Mouse (Mus musculus) urinary bladder, postnatal 14 days (tissue): ENCODE measurements around the gene Tnfrsf13c.

Experiments used
- DNase-seq: peaks from one replicate; pipeline ENCODE4 v3.0.0; 2021; ENCODE audit warnings: low spot score

Gene Tnfrsf13c

GRCm38 (mm10) chr15:82229542-82230045 is 5.4 kb upstream of the Tnfrsf13c start:
- no peak for DNase-seq

GRCm38 (mm10) chr15:82225769-82226168 is 1.6 kb upstream of the Tnfrsf13c start:
- no peak for DNase-seq

DNA sequence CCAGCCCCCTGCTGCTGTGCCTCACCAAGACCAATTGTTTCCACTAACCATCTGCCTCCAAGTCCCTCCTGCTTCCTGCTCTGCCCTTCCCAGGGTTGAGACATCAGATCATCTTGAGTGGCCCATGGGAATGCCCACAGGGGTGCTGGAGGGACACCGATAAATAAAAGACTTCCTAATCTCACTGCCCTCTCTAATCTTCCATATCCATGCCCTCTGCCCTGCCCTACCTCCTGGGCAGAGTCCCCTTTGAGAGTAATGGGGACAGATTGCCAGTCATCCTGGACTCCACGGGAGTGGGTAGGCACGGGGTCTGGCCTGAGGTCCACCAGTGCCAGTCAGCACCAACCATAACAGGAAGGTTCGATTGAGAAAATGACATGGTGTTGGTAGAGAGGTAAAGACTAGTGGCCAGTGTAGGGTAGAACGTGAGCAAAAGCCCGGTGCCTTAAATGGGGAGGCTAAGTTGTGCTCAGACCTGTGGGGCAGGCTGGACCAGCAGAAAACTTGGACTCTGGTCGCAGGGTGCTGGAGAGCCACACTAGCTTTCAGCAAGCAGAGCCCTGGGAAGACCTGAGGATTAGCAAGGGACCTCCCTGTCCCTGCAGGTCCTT is 540 bp upstream of the Tnfrsf13c start:
- no peak for DNase-seq

- DNase-seq, result no peak
Observed at GRCm38 (mm10) chr15:82223251-82223650, 918 bp downstream of the Tnfrsf13c start.

DNA sequence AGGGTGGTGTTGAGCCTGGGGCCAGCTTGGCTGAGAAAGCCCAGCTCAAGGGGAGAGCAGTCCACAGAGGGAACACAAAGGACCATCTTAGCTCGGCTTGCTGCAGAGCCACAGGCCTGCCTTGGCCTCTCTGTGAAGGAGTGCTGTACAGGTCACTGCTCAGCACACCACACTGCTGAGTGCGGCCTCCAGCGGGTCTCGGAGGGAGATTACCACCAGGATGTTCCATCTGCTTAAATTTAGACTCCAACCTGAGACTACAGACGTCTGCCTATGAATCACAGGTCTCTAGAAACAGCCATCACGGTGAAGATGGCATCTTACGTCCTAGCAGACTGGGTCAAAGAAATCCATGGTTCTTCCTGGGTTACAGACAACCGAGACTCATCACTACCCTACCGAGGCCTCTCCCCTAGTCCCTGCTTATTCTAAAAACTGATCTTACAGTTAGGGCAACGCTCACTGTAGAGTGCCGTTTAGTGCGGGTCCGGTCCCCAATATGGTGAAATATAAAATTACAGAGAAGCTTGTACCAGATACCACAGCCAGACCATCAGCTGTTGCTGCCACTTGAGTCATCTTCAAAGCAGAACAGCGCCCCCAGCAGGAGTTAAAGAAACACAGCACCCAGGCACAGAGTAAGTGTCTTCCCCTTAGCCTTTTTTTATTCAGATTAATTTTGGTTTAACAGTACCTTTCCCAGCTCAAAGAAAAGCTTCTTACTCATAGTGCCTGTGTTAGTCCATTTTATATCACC is 2.9 kb downstream of the Tnfrsf13c start:
- DNase-seq, result no peak

DNA sequence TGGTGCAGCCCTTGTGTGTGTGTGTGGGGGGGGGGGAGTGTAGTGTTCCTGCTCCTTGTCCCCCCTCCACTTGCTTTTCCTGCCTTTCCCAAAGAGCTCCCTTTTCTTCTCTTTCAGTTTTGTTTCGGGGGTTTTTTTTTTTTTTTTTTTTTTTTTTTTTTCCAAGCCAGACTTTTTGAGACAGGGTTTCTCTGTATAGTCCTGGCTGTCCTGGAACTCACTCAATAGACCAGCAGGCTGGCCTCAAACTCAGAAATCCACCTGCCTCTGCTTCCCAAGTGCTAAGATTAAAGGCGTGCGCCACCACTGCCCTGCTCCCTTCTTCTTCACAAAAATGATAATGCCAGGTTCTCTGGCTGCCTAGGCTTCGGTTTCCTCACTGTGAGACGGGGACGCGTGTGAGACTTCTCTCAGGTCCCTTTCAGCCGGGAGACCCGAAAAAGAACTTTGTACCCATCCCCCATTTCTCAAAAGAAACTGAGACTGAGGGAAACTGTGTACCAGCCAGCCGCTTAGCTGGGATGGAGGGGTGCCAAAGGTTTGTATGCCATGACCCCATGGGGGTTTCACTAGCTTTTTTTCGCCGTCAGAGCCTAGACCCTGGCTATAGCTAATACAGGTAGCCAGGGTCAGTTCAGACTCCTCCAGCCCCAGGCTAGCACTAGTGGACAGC is 4.0 kb downstream of the Tnfrsf13c start:
- no peak for DNase-seq

- no peak for DNase-seq
Observed at GRCm38 (mm10) chr15:82218778-82219666, 5.1 kb downstream of the Tnfrsf13c start.

- no peak for DNase-seq
Observed at GRCm38 (mm10) chr15:82217980-82218379, 6.2 kb downstream of the Tnfrsf13c start.

DNA sequence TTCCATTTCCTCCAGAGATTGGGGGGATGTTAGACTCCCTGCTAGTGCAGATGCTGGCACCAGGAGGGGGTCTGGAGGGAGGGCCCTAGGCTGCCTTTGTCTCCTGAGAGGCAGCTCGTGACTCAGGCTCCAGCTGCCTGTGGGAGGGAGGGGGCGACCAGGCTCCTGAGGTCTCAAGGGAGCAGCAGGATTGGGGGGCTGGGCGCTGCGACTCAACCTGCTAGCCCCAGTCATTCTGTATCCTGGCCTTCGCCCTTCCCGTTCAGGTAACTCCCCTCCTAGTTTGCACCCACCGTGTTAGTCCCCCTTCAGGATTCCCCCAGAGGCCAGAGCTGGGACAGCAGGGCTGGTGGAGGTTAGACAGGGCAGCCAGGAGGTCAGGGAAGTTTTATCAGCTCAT is 7.1 kb downstream of the Tnfrsf13c start:
- DNase-seq, result no peak

- DNase-seq, result no peak
Observed at GRCm38 (mm10) chr15:82216142-82216827, 7.9 kb downstream of the Tnfrsf13c start.

DNA sequence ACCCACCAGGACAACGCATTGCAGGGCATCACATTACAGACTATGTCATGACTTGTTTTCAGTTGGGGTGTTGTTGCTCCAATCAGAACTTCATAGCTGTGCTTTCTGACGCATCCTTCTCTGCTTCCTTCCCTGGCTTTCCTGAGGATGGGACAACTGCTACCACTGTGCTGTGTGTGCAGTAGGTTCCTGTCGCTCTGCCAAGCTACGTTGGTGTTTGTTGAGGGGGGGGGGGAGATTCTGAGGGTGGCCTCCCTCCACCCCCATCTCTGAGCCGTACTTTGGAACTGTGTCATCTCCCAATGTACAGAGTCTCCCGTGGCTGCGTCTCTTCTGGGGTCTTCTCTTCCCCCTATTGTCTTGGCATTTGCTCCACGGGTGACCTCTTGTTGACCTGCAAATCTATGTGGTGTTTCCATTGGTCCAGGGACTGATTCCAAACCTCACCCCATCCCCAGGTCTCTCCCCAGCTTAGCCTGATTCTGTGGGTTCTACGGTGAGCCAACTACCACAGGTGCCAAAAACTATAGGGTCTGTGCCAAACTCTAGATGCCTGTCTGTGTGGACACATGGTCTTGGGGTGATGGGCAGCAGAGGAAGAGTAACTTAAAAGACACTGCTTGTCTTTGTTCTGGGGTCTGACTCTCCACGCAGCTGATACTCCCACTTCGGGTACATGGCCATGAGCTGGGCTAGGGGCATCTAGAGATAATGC is 8.7 kb downstream of the Tnfrsf13c start:
- DNase-seq, result no peak

DNA sequence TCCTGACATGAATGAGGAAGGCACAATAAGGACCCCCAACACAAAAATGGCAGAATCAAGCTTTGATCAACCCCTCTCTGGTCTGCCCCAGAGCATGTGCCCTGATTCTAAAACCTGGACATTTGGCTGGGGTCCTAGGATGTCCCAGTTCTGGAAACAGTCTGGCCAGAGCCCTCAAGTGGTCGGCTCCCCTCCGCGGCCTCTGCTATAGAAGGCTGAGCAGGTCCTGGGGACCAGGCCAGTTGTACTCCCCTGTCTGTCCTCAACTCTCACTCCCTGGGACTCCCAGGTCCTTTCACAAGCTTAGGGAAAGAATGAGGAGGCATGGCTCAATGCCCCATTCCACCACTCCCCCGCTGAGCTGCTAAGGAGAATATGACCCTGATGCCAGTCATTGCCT is 10.9 kb downstream of the Tnfrsf13c start:
- no peak for DNase-seq

GRCm38 (mm10) chr15:82212752-82213063 is 11.5 kb downstream of the Tnfrsf13c start, which contains the start of gene Shisa8:
Gene Shisa8 (minus strand): TSS chr15:82212815.
- no peak for DNase-seq

- DNase-seq, result no peak
Observed at GRCm38 (mm10) chr15:82211911-82212751, 12.0 kb downstream of the Tnfrsf13c start.

DNA sequence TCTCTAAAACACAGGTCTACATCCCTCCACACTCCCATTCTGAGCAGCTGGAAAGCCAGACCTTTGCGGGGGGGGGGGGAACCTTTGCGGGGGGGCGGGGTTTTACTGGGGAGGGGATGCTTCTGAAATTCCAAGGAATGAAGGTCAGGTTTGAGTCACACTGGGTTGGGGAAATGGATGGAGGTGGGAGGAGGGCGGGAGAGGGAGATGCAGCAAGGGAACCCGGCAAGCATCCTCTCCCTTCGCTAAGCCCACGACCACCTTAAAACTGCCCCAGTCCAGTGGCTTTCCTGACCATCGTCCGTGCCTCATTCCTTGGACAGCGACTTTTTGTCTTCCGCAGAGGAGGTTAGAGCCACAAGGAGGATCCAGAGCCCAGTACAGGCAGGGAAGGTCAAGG is 12.9 kb downstream of the Tnfrsf13c start:
- DNase-seq, result no peak

GRCm38 (mm10) chr15:82210801-82211200 is 13.4 kb downstream of the Tnfrsf13c start:
- DNase-seq, result no peak

GRCm38 (mm10) chr15:82209295-82210050 is 14.7 kb downstream of the Tnfrsf13c start:
- DNase-seq, result no peak

- no peak for DNase-seq
Observed at GRCm38 (mm10) chr15:82208307-82208706, 15.9 kb downstream of the Tnfrsf13c start.
